17 mouse cellular contexts compared by ENCODE assay signal in genomic region chr16:39286797-39287565, GRCm38 (mm10).
A peak's percentile ranks its signal among the peaks of the same experiment; 100 is the strongest.
DNase-seq lines count a peak whose midpoint lies in the region; ATAC-seq and TF ChIP-seq lines count a peak whose summit lies in the region.
"Had no signal": no experiment of that assay in that cellular context is flagged by ENCODE, and none has a peak within 500 bp of the region (broad histone marks: within the 10 kb centered on the region; RNA-seq: fewer than 3 reads in every experiment).

No protein-coding gene starts in this region.

- H3K9me3 ChIP-seq in midbrain, embryonic 13.5 days, result no peaks in the 10 kb centered on the region
- no peaks in the 10 kb centered on the region for H3K9me3 ChIP-seq in midbrain, embryonic 11.5 days (ENCODE audit: control insufficient read depth, low read length)
- no peaks in the 10 kb centered on the region for H3K9me3 ChIP-seq in forebrain, embryonic 15.5 days
- H3K9me3 ChIP-seq in neural tube, embryonic 13.5 days, result no peaks in the 10 kb centered on the region
- H3K9me3 ChIP-seq: embryonic facial prominence, embryonic 13.5 days; lung, embryonic 15.5 days had no signal

- H3K36me3 ChIP-seq in midbrain, embryonic 13.5 days, result no peaks in the 10 kb centered on the region
- H3K36me3 ChIP-seq in midbrain, embryonic 11.5 days (ENCODE audit: control insufficient read depth, insufficient read depth, low read length), result no peaks in the 10 kb centered on the region
- no peaks in the 10 kb centered on the region for H3K36me3 ChIP-seq in forebrain, embryonic 15.5 days
- H3K36me3 ChIP-seq in neural tube, embryonic 13.5 days, result no peaks in the 10 kb centered on the region
- H3K36me3 ChIP-seq in kidney, adult 2 months (ENCODE audit: control insufficient read depth, insufficient read depth, low read length), result no peaks in the 10 kb centered on the region
- H3K36me3 ChIP-seq: embryonic facial prominence, embryonic 13.5 days; lung, embryonic 15.5 days had no signal

- H3K27me3 ChIP-seq in midbrain, embryonic 13.5 days, result no peaks in the 10 kb centered on the region
- H3K27me3 ChIP-seq in midbrain, embryonic 11.5 days (ENCODE audit: control insufficient read depth, insufficient read depth, low read length), result no peaks in the 10 kb centered on the region
- no peaks in the 10 kb centered on the region for H3K27me3 ChIP-seq in forebrain, embryonic 15.5 days
- 0 out of 2 replicates have a peak, but pooled peaks cover 5% of the 10 kb centered on the region for H3K27me3 ChIP-seq in neural tube, embryonic 13.5 days
- H3K27me3 ChIP-seq in kidney, adult 2 months (replicated peaks; ENCODE audit: control insufficient read depth, insufficient read depth, low read length), result no peaks in the 10 kb centered on the region
- H3K27me3 ChIP-seq: embryonic facial prominence, embryonic 13.5 days; lung, embryonic 15.5 days had no signal

- no peak overlapping the region for H3K4me3 ChIP-seq in midbrain, embryonic 13.5 days (replicated peaks)
- no peak overlapping the region for H3K4me3 ChIP-seq in midbrain, embryonic 11.5 days (ENCODE audit: low read depth, low read length)
- no peak overlapping the region for H3K4me3 ChIP-seq in forebrain, embryonic 15.5 days
- H3K4me3 ChIP-seq in neural tube, embryonic 13.5 days, result no peak overlapping the region
- no peak overlapping the region for H3K4me3 ChIP-seq in kidney, adult 2 months (ENCODE audit: insufficient read depth, low read depth, low read length)
- H3K4me3 ChIP-seq: embryonic facial prominence, embryonic 13.5 days; lung, embryonic 15.5 days had no signal

- H3K27ac ChIP-seq in midbrain, embryonic 13.5 days, result peak overlapping the region; percentile 56
- H3K27ac ChIP-seq in midbrain, embryonic 11.5 days (ENCODE audit: low read depth, low read length), result no peak overlapping the region
- H3K27ac ChIP-seq in forebrain, embryonic 15.5 days (replicated peaks), result peak overlapping the region; percentile 34; the same call in 1 of the 2 replicates
- peak overlapping the region; percentile 29; the same call in 1 of the 2 replicates for H3K27ac ChIP-seq in neural tube, embryonic 13.5 days (replicated peaks)
- H3K27ac ChIP-seq in kidney, adult 2 months (ENCODE audit: insufficient read depth, low read depth, low read length), result no peak overlapping the region
- H3K27ac ChIP-seq: embryonic facial prominence, embryonic 13.5 days; lung, embryonic 15.5 days had no signal

- H3K4me1 ChIP-seq in midbrain, embryonic 13.5 days (replicated peaks), result peaks cover 7% of the 10 kb centered on the region; the same call in 1 of the 2 replicates
- no peaks in the 10 kb centered on the region for H3K4me1 ChIP-seq in midbrain, embryonic 11.5 days (ENCODE audit: control insufficient read depth, insufficient read depth, low read length)
- peaks cover 14% of the 10 kb centered on the region for H3K4me1 ChIP-seq in forebrain, embryonic 15.5 days
- H3K4me1 ChIP-seq in neural tube, embryonic 13.5 days (replicated peaks), result peaks cover 4% of the 10 kb centered on the region; the same call in 1 of the 2 replicates
- no peaks in the 10 kb centered on the region for H3K4me1 ChIP-seq in kidney, adult 2 months (ENCODE audit: control insufficient read depth, insufficient read depth, low read length)
- H3K4me1 ChIP-seq: embryonic facial prominence, embryonic 13.5 days; lung, embryonic 15.5 days had no signal

- no peak for DNase-seq in midbrain, embryonic 11.5 days (ENCODE audit: low spot score, missing footprints)
- peak; percentile 44 to 49 for DNase-seq in layer of hippocampus, adult 8-10 months (ENCODE audit: low spot score in 2 of 2)
- DNase-seq in kidney, adult 2 months, result no peak
- DNase-seq in spleen, postnatal 36 days (ENCODE audit: low spot score in 2 of 2), result no peak
- DNase-seq in gastrocnemius, adult 18-20 months (ENCODE audit: low spot score), result no peak
- DNase-seq: adrenal gland, postnatal 36 days; cerebellum, postnatal 36 days; heart, adult 11 months; kidney, postnatal 4 days; right cerebral cortex, postnatal 25 days had no signal

- no peak overlapping the region for H3K9ac ChIP-seq in midbrain, embryonic 13.5 days (replicated peaks)
- no peak overlapping the region for H3K9ac ChIP-seq in midbrain, embryonic 11.5 days (ENCODE audit: low read length)
- no peak overlapping the region for H3K9ac ChIP-seq in forebrain, embryonic 15.5 days (replicated peaks)
- H3K9ac ChIP-seq in neural tube, embryonic 13.5 days, result no peak overlapping the region
- H3K9ac ChIP-seq: embryonic facial prominence, embryonic 13.5 days; lung, embryonic 15.5 days had no signal

- TF ChIP-seq POLR2A in kidney, adult 2 months (IDR thresholded peaks at IDR 0.05; ENCODE audit: low read depth, low read length), result no peak

- ATAC-seq in midbrain, embryonic 13.5 days, result peak; percentile 86
- ATAC-seq in midbrain, embryonic 11.5 days (ENCODE audit: low FRiP score), result no peak
- peak; percentile 88 for ATAC-seq in forebrain, embryonic 15.5 days (replicated peaks)
- ATAC-seq in neural tube, embryonic 13.5 days (ENCODE audit: low read depth), result peak; percentile 97
- ATAC-seq: intestine, embryonic 16.5 days had no signal

- 31% methylated on average over 8 of the region's 8 CpGs for WGBS in midbrain, embryonic 13.5 days
- WGBS in midbrain, embryonic 11.5 days, result 64% methylated on average over 8 of the region's 8 CpGs
- 4% methylated on average over 8 of the region's 8 CpGs for WGBS in forebrain, embryonic 15.5 days
- WGBS in neural tube, embryonic 13.5 days, result 23% methylated on average over 8 of the region's 8 CpGs
- WGBS in kidney, adult 2 months, result 60% methylated on average over 8 of the region's 8 CpGs

- H3K4me2 ChIP-seq in midbrain, embryonic 13.5 days (replicated peaks), result no peak overlapping the region
- no peak overlapping the region for H3K4me2 ChIP-seq in midbrain, embryonic 11.5 days
- H3K4me2 ChIP-seq in forebrain, embryonic 15.5 days (replicated peaks), result no peak overlapping the region
- H3K4me2 ChIP-seq in neural tube, embryonic 13.5 days, result no peak overlapping the region
- H3K4me2 ChIP-seq: embryonic facial prominence, embryonic 13.5 days; liver, embryonic 11.5 days; lung, embryonic 15.5 days had no signal

- no peak for TF ChIP-seq CTCF in kidney, adult 2 months (conservative IDR thresholded peaks at IDR 0.05; ENCODE audit: insufficient read depth, insufficient read length, low read depth, low read length)

Comparison
In these comparisons a context has a peak if more than half of its experiments do, and no peak if none do; other contexts are left out.
1. H3K27ac ChIP-seq: peak in midbrain, embryonic 13.5 days (single experiment), forebrain, embryonic 15.5 days (single experiment) and neural tube, embryonic 13.5 days (single experiment); none in midbrain, embryonic 11.5 days (single experiment) and kidney, adult 2 months (single experiment).
2. DNase-seq: peak in layer of hippocampus, adult 8-10 months (2 of 2); none in midbrain, embryonic 11.5 days (single experiment), kidney, adult 2 months (single experiment), spleen, postnatal 36 days (0 of 2) and gastrocnemius, adult 18-20 months (single experiment).